Mouse (Mus musculus) liver, embryonic 11.5 days (tissue): ENCODE results near the gene Lfng. TPM values are rescaled to one million over a fixed set of nuclear protein-coding genes. Genes with fewer than 3 reads are reported as not detected.

Source experiments
- ATAC-seq: fragments of 200-750 bp; cut with Nextera tagmentation; replicated peaks from 2 replicates; pipeline ENCODE4 v1.8.0; 2017; ENCODE audit warnings: moderate number of reproducible peaks, mild to moderate bottlenecking, moderate TSS enrichment, moderate library complexity; ENCODE audit not compliant: low FRiP score
- DNase-seq: peaks from one replicate; pipeline ENCODE4 v3.0.0-alpha.2; 2017; ENCODE audit warnings: low spot score
- H3K27ac ChIP-seq: fragments of 300-500 bp; sonication (generic); 2 replicates; pipeline ENCODE4 v1.5.1; 2014; ENCODE audit warnings: mild to moderate bottlenecking, low read depth, low read length, control low read depth
- H3K27me3 ChIP-seq: fragments of 300-500 bp; sonication (generic); replicated peaks from 2 replicates; pipeline ENCODE4 v1.6.1; 2014; ENCODE audit warnings: low read length, mixed read lengths; ENCODE audit not compliant: control insufficient read depth, insufficient read depth
- H3K36me3 ChIP-seq: fragments of 300-500 bp; sonication (generic); 2 replicates; pipeline ENCODE4 v1.6.1; 2014; ENCODE audit warnings: mild to moderate bottlenecking, low read length, moderate library complexity, mixed read lengths; ENCODE audit not compliant: control insufficient read depth, insufficient read depth
- H3K4me1 ChIP-seq: fragments of 300-500 bp; sonication (generic); replicated peaks from 2 replicates; pipeline ENCODE4 v1.6.1; 2014; ENCODE audit warnings: low read length, mixed read lengths; ENCODE audit not compliant: control insufficient read depth, insufficient read depth
- H3K4me2 ChIP-seq: fragments of 300-500 bp; sonication (generic); 2 replicates; pipeline ENCODE4 v1.6.1; 2014; ENCODE audit warnings: mild to moderate bottlenecking, control low read depth, moderate library complexity
- H3K4me3 ChIP-seq: fragments of 300-500 bp; sonication (generic); 2 replicates; pipeline ENCODE4 v1.5.1; 2014; ENCODE audit warnings: low read depth, low read length, control low read depth
- H3K9ac ChIP-seq: fragments of 300-500 bp; sonication (generic); 2 replicates; pipeline ENCODE4 v1.6.1; 2014; ENCODE audit warnings: low read depth, low read length, control low read depth
- H3K9me3 ChIP-seq: fragments of 300-500 bp; sonication (generic); 2 replicates; pipeline ENCODE4 v1.6.1; 2016; ENCODE audit warnings: low read length, inconsistent platforms, mixed read lengths; ENCODE audit not compliant: control insufficient read depth
- WGBS: fragments of 180-500 bp; shearing (Covaris S2); extraction: QIAGEN DNeasy Blood & Tissue Kit; methylation state at CpG from one replicate; pipeline ENCODE4 v1.1.7; 2014; 5-methylcytosine and 5-hydroxymethylcytosine counted together
- polyA plus RNA-seq: library from polyadenylated mRNA; unstranded; fragments of >200 nt; fragmentation: Nextera tagmentation; extraction: Ambion mirVana; gene quantifications from 2 replicates; pipeline ENCODE4 v1.2.1, GENCODE M21; 2014

Gene Lfng
- polyA plus RNA-seq, 1 experiment from 2014 or later = 11.0 TPM

DNA sequence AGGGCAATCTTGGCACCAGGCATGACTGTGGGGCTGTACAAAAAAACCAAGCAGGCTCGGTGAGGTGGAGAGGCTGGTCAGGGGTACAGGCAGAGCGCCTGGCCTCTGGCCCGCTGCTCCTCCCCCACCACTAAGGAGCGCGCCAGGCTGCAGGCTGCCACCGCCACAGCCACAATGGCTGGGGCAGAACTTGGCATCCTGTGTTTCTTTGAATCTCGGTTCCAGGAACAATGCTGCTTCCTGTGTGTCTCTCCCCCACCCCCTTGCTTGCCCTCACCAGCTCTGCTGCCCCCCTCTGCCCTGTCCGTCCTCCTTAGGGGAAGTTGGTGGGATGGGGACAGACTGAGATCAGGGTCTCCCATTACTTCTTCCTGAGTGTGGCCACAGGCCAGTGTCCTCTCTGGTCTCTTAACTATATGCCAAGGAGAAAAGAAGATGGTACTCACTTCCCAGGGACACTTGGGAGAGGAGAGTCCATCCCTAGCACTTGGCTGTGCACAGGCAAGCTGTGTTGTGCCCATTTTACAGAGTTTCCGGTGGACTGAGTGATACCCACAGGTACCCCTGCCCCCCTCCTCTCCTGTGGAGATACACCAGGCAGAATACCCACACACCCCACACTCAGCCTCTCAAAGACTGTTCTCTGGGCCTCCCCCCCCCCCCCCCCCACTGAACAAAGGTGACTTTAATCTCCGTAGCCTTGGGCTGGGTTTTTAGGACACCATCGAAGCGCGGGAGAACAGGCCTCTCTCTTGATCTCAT, 2.6 kb downstream of the Lfng start:
- H3K27ac ChIP-seq = 0 out of 2 replicates have a peak overlapping the region, but pooled peaks have one; percentile 1
- H3K9ac ChIP-seq = peak overlapping the region; percentile 80
- H3K9me3 ChIP-seq = no peaks in the 10 kb centered on the region
- peak overlapping the region; percentile 74 for H3K4me3 ChIP-seq
- peaks cover 78% of the 10 kb centered on the region for H3K27me3 ChIP-seq
- H3K4me1 ChIP-seq = peaks cover 54% of the 10 kb centered on the region
- H3K36me3 ChIP-seq = peaks cover 4% of the 10 kb centered on the region; the same call in 1 of the 2 replicates
- WGBS = 27% methylated on average over 13 of the region's 13 CpGs
- DNase-seq (no peak), ATAC-seq (no peak)
- peak overlapping the region; percentile 92 for H3K4me2 ChIP-seq

DNA sequence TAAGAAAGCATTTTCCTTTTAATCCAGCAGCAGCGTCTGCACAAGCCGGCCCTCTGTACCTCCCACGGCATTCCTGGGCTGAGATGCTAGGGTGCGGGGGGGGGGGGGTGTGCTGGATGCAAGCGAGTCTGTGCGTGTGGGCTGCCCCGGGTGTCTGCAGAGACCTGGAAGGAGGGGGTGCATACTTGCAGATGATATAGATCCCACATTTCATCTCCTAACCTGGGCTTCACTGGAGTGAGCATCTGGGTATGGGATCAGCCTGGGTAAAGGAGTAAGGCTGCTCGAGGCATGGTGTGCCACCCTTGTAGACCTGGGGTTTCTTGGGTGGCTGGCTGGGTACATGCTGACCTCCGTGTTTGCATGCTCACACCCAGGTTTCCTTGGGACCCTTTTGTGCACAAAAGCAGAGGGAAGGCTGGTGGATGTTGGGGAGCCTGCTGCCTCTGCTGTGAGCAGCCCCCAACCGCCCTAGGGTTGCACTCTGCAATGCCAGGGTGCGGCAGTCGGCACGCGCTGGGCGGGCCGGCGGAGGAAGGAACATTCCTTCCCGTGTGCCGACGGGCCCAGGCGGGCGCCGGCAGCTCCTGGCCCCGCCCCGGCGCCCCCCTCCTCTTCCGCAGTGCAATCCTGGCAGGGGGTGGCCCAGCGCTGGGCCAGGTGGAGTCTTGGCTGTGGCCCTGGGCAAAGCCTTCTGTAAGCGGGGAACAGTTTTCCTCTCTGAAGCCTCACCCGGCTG, 3.3 kb downstream of the Lfng start:
- 9% methylated on average over 30 of the region's 30 CpGs for WGBS
- peak overlapping the region; percentile 61 for H3K27ac ChIP-seq
- H3K9ac ChIP-seq = peak overlapping the region; percentile 54
- peaks cover 71% of the 10 kb centered on the region for H3K27me3 ChIP-seq
- H3K9me3 ChIP-seq = no peaks in the 10 kb centered on the region
- H3K4me3 ChIP-seq = peak overlapping the region; percentile 74
- peaks cover 53% of the 10 kb centered on the region for H3K4me1 ChIP-seq
- DNase-seq (no peak), ATAC-seq (no peak)
- H3K36me3 ChIP-seq = peaks cover 4% of the 10 kb centered on the region; the same call in 1 of the 2 replicates
- H3K4me2 ChIP-seq = peak overlapping the region; percentile 92

DNA sequence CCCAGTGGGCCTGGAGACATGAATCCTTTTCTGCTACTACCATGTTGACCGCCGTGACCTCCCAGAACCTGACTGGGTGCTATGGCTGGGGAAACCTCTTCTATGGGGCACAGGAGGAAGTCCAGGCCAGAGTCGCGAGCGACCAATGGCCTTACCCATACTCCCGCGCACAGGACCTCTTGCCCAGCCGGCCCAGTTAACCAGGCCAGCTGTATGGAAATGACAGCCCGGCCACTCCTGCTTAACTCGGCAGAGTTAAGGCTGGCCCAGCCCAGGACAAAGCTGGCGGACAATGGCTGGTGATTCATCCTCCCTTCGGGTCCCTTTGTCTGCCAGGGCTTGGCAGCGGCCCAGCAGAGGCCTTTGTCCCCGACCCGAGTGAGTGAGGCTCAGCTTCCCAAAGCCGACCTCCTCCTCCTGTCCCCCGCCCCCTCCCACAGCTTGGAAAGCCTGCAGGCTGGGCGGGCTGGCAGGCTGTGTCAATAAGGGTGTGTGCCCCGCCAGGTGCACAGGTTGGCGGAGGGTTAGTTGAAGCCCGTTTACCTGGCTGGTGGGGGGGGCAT, 4.0 kb downstream of the Lfng start:
- no peak for DNase-seq

DNA sequence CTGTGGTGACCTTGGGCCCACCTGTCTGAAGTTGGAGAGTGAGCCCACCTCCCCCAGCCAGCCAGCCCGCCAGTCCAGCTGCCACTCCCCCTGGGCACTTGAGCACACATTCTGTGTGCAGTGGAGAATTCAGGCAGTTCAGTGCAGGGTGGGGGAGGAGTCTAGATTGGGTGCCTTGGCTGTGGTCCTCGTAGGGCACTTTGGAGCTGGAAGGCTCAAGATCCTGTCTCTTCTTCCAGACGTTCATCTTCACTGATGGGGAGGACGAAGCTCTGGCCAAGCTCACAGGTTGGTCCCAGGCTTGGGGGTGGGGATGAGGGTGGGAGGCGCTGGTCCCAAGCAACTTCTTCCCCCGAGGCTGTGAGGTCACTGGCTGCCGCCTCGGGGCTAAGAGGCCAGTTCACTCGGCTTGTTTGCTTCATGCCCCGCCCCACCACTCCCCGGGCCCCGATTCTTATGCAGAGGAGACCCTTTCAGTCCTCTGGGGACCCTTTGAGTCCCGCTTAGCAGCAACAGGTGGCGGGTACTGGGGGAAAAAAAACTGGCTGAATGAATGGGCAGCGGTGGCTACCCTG, 4.6 kb downstream of the Lfng start:
- ATAC-seq = no peak

More for the DNA sequence above, 4.0 kb downstream of the Lfng start:
- no peak for ATAC-seq
- Histone ChIP-seq H3K9ac (peak overlapping the region; percentile 54), H3K27me3 (peaks cover 64% of the 10 kb centered on the region), H3K4me1 (peaks cover 57% of the 10 kb centered on the region), H3K27ac (peak overlapping the region; percentile 61), H3K4me2 (peak overlapping the region; percentile 92), H3K4me3 (peak overlapping the region; percentile 74), H3K9me3 (no peaks in the 10 kb centered on the region), H3K36me3 (peaks cover 4% of the 10 kb centered on the region; the same call in 1 of the 2 replicates)
- WGBS = 33% methylated on average over 21 of the region's 21 CpGs

DNA sequence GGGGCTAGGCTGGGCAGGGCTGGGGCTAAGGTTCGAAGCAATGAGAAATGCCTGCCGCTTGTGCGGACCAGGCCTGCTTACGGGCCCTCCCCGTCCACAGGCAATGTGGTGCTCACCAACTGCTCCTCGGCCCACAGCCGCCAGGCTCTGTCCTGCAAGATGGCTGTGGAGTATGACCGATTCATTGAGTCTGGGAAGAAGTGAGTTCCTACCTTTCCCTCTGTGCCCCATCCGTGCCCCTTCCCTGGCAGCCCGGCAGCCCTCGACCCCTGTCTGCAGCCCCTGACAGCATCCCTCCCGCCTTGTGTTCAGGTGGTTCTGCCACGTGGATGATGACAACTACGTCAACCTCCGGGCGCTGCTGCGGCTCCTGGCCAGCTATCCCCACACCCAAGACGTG, 5.1 kb downstream of the Lfng start:
- Histone ChIP-seq H3K9ac (no peak overlapping the region), H3K4me1 (peaks cover 61% of the 10 kb centered on the region), H3K27me3 (peaks cover 54% of the 10 kb centered on the region), H3K4me3 (no peak overlapping the region), H3K27ac (no peak overlapping the region), H3K4me2 (no peak overlapping the region), H3K36me3 (peaks cover 4% of the 10 kb centered on the region; the same call in 1 of the 2 replicates), H3K9me3 (no peaks in the 10 kb centered on the region)
- ATAC-seq (no peak), DNase-seq (no peak)
- 75% methylated on average over 18 of the region's 18 CpGs for WGBS

More for the DNA sequence above, 4.6 kb downstream of the Lfng start:
- peak overlapping the region; percentile 53 for H3K27ac ChIP-seq
- WGBS = 40% methylated on average over 15 of the region's 15 CpGs
- H3K4me1 ChIP-seq = peaks cover 58% of the 10 kb centered on the region
- H3K4me3 ChIP-seq = peak overlapping the region; percentile 74; the same call in 1 of the 2 replicates
- H3K9me3 ChIP-seq = no peaks in the 10 kb centered on the region
- peak overlapping the region; percentile 92 for H3K4me2 ChIP-seq
- peaks cover 4% of the 10 kb centered on the region; the same call in 1 of the 2 replicates for H3K36me3 ChIP-seq
- H3K27me3 ChIP-seq = peaks cover 58% of the 10 kb centered on the region
- DNase-seq = no peak
- H3K9ac ChIP-seq = peak overlapping the region; percentile 54

DNA sequence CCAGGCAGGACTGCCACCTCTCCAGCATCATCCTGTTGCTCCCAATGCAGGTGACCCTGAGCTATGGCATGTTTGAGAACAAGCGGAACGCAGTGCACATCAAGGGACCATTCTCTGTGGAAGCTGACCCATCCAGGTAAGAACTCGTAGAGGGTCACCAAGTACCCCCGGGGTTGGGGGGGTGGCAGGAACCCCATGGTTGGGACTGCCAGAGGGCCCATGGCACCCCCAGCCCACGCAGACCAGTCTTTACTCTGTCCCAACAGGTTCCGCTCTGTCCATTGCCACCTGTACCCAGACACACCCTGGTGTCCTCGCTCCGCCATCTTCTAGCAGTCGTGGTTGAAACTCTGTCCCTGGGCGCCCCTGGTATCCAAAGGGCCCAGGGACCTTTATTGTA, 7.0 kb downstream of the Lfng start:
- WGBS = 92% methylated on average over 10 of the region's 10 CpGs
- no peak overlapping the region for H3K4me3 ChIP-seq
- H3K9ac ChIP-seq = no peak overlapping the region; the same call in 1 of the 2 replicates
- peaks cover 34% of the 10 kb centered on the region for H3K27me3 ChIP-seq
- H3K9me3 ChIP-seq = no peaks in the 10 kb centered on the region
- H3K4me1 ChIP-seq = peaks cover 51% of the 10 kb centered on the region
- ATAC-seq (no peak), DNase-seq (no peak)
- H3K27ac ChIP-seq = peak overlapping the region; percentile 74; the same call in 1 of the 2 replicates
- H3K4me2 ChIP-seq = peak overlapping the region; percentile 41
- peaks cover 4% of the 10 kb centered on the region; the same call in 1 of the 2 replicates for H3K36me3 ChIP-seq

DNA sequence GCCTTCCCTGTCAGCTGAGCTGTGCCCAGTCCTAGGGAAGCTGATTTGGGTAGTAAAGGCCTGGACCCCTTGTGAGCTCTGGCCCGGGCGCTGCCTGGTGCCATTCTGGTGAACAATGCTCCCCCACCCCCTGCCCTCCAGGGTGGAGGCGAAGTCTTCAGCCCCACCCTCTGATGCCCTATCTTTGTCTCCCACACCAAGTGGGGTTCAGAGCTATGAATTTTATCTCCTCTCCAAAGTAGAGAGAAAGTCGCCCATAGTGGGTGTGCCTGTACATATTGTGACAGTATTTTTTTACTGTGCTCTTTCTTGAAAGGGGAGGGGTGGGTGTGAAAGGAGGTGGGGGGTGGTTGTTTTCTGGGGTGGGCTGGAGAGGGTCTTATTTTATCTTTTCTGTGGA, 7.7 kb downstream of the Lfng start:
- peaks cover 46% of the 10 kb centered on the region for H3K4me1 ChIP-seq
- peaks cover 4% of the 10 kb centered on the region; the same call in 1 of the 2 replicates for H3K36me3 ChIP-seq
- 45% methylated on average over 4 of the region's 4 CpGs for WGBS
- H3K4me3 ChIP-seq = no peak overlapping the region
- ATAC-seq (peak; percentile 82), DNase-seq (no peak)
- H3K4me2 ChIP-seq = peak overlapping the region; percentile 41
- H3K9ac ChIP-seq = peak overlapping the region; percentile 38; the same call in 1 of the 2 replicates
- H3K27me3 ChIP-seq = peaks cover 27% of the 10 kb centered on the region
- no peaks in the 10 kb centered on the region for H3K9me3 ChIP-seq
- peak overlapping the region; percentile 74 for H3K27ac ChIP-seq
